Mouse (Mus musculus) heart, postnatal 0 days (tissue): ENCODE data around the gene Rbms2.

Experiments used
- CTCF ChIP-seq: IDR thresholded peaks from 2 replicates; pipeline ENCODE4 v1.5.1; 2016; ENCODE audit warnings: antibody characterized with exemption, control low read depth, low read depth
- EP300 ChIP-seq: IDR thresholded peaks from 2 replicates; pipeline ENCODE4 v1.6.1; 2016; ENCODE audit warnings: antibody characterized with exemption, low read depth

DNA sequence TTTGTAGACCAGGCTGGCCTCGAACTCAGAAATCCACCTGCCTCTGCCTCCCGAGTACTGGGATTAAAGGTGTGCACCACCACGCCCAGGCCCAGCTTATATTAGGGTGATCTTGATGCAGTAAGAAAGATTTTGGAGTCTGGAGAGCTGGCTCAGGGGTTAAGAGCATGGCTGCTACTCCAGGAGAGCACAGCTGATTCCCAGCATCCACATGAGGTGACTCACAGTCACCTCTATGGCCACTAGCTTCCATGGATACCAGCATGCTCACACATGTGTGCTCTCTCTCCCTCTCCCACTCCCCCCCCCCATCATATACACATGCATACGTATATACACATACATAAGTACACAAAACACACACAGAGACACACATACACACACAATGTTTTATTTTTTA is 2.8 kb downstream of the Rbms2 start:
- TF ChIP-seq CTCF: no peak
- TF ChIP-seq EP300: no peak
